Mouse (Mus musculus): ENCODE measurements around the gene Tcl1. TPM values are rescaled to one million over a fixed set of nuclear protein-coding genes. Genes with fewer than 3 reads are reported as not detected.
"Not testable (repeated sequence)": the region's sequence is repeated elsewhere in the genome, so short reads cannot be mapped to it uniquely, and the experiment has no call there.

The Tcl1 gene
- total and polyA plus RNA-seq, 2 experiments from 2014 or later: not detected

DNA sequence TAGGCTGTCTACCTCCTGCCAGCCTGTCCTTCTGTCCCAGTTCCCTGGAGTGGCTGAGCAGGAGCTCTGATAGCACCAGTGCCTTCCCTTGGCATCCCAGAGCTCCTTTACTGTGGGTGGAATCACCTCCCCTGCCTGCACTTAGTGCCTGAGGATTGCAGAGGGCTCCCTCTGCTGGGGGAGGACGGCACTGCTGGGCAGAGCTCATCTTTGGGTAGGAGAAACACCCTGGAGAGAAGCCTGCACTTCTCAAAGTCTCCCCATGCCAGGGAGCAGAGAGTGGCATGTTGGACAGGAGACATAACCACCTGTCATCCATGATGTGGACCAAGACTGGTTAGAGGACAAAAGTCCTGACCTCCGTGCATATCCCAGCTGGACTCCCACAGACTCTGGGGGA, 33.6 kb downstream of the Tcl1 start:
- not testable (repeated sequence) for H3K9me3 ChIP-seq (replicated peaks; ENCODE audit: control insufficient read depth, low read length); H3K27ac ChIP-seq (ENCODE audit: low read depth); H3K4me3 ChIP-seq (ENCODE audit: low read depth, low read length); H3K4me2 ChIP-seq (ENCODE audit: low read depth, low read length); ATAC-seq (ENCODE audit: insufficient read depth, low read depth); H3K4me1 ChIP-seq (ENCODE audit: control insufficient read depth, insufficient read depth); H3K9ac ChIP-seq (replicated peaks; ENCODE audit: low read depth, low read length); H3K27me3 ChIP-seq (ENCODE audit: control insufficient read depth, insufficient read depth, low read length); DNase-seq (ENCODE audit: low spot score); H3K36me3 ChIP-seq (replicated peaks; ENCODE audit: control insufficient read depth, insufficient read depth, low read length)
- WGBS: 31% methylated on average over 2 of the region's 2 CpGs
- peak; percentile 34 for TF ChIP-seq CTCF (IDR thresholded peaks at IDR 0.05; ENCODE audit: low read depth)

DNA sequence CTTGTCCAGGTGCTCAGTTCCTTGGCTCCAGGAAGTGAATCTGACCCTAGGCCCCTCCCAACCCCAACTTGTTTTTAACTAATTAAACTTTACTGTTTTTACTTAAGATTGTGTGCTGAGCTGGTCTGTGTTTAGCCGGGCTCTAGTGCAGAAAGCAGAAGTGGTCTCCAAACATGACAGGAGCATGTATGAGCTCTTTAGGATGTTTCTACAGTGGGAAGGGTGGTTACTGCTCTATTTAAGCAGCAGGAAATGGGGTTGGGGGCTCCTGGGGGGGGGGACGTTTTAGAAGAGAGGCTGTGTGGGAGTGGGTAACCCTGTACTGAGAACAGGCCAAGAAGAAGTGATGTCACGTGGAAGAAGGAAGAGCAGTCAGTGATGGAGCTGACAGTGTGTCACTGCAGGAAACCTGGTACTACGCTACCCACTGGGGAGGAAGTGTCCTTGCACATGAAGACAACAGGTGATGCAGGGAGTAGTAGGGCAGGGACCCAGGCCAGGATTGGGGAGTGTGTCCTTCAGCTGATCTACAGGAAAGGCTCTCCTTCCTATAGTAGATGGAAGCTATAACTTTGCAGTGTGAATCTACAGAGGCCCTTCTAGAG, 41.5 kb downstream of the Tcl1 start:
- H3K4me3 ChIP-seq (ENCODE audit: low read depth, low read length); H3K27me3 ChIP-seq (ENCODE audit: control insufficient read depth, insufficient read depth, low read length); H3K9ac ChIP-seq (replicated peaks; ENCODE audit: low read depth, low read length); ATAC-seq (ENCODE audit: insufficient read depth, low read depth); DNase-seq (ENCODE audit: low spot score); H3K4me1 ChIP-seq (ENCODE audit: control insufficient read depth, insufficient read depth); H3K36me3 ChIP-seq (replicated peaks; ENCODE audit: control insufficient read depth, insufficient read depth, low read length); H3K9me3 ChIP-seq (replicated peaks; ENCODE audit: control insufficient read depth, low read length); H3K27ac ChIP-seq (ENCODE audit: low read depth); H3K4me2 ChIP-seq (ENCODE audit: low read depth, low read length): not testable (repeated sequence)
- WGBS: 53% methylated on average over 4 of the region's 4 CpGs

DNA sequence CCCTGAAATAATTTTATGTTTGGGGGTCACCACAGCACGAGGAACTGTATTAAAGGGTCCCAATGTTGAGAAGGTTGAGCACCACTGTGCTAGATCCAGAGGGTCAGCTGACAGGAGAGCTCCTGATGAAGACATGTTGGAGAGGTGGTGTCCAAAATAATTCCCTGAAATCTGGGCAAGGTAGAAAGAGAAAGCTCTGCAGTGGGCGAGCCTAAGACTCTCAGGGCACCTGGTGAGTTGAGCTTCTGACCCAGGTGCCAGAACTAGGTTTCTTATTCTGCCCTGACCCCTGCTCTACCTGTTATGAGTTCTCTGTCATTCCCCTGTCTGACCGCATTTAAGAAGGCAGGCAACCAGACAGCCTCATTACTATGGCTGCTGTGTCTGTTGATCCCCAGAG, 46.5 kb downstream of the Tcl1 start, which contains the start of gene Tcl1b5:
Gene Tcl1b5, plus strand, starts transcription at position 301 of the 400 bp plus-strand sequence.
- 44% methylated on average over 3 of the region's 3 CpGs for WGBS

DNA sequence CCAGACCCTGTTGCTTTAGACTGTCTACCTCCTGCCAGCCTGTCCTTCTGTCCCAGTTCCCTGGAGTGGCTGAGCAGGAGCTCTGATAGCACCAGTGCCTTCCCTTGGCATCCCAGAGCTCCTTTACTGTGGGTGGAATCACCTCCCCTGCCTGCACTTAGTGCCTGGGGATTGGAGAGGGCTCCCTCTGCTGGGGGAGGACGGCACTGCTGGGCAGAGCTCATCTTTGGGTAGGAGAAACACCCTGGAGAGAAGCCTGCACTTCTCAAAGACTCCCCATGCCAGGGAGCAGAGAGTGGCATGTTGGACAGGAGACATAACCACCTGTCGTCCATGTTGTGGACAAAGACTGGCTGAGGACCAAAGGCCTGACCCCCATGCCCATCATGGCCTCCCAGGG, 48.3 kb downstream of the Tcl1 start:
- H3K27me3 ChIP-seq (ENCODE audit: control insufficient read depth, insufficient read depth, low read length); H3K27ac ChIP-seq (ENCODE audit: low read depth); H3K9ac ChIP-seq (replicated peaks; ENCODE audit: low read depth, low read length); H3K4me3 ChIP-seq (ENCODE audit: low read depth, low read length); H3K9me3 ChIP-seq (replicated peaks; ENCODE audit: control insufficient read depth, low read length); H3K4me2 ChIP-seq (ENCODE audit: low read depth, low read length); ATAC-seq (ENCODE audit: insufficient read depth, low read depth); H3K4me1 ChIP-seq (ENCODE audit: control insufficient read depth, insufficient read depth); DNase-seq (ENCODE audit: low spot score); H3K36me3 ChIP-seq (replicated peaks; ENCODE audit: control insufficient read depth, insufficient read depth, low read length): not testable (repeated sequence)
- WGBS: 25% methylated on average over 2 of the region's 2 CpGs

More for the DNA sequence above, 46.5 kb downstream of the Tcl1 start, which contains the start of gene Tcl1b5:
- H3K36me3 ChIP-seq (replicated peaks; ENCODE audit: control insufficient read depth, insufficient read depth, low read length); H3K27ac ChIP-seq (ENCODE audit: low read depth); H3K4me3 ChIP-seq (ENCODE audit: low read depth, low read length); H3K9me3 ChIP-seq (replicated peaks; ENCODE audit: control insufficient read depth, low read length); DNase-seq (ENCODE audit: low spot score); H3K4me2 ChIP-seq (ENCODE audit: low read depth, low read length); H3K9ac ChIP-seq (replicated peaks; ENCODE audit: low read depth, low read length); H3K4me1 ChIP-seq (ENCODE audit: control insufficient read depth, insufficient read depth); ATAC-seq (ENCODE audit: insufficient read depth, low read depth); H3K27me3 ChIP-seq (ENCODE audit: control insufficient read depth, insufficient read depth, low read length): not testable (repeated sequence)

DNA sequence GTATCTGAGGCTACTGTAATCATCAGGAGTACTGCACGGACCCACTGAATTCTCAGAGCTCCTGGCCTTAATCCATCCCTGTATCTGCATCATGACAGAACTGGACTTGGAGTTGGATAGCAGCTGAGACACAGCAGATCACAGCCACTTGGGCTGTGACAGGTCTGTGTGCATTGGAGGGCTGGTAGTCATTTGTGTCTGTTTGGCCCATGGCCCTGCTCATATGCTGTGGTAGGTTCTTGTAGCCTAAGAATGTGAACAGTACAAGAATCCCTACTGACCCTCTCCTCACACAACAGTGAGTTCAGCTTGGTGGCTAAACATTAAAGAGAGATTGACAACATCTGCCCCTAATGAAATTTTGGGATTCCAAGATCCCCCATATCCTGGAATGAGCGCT, 49.2 kb downstream of the Tcl1 start:
- H3K27ac ChIP-seq (ENCODE audit: low read depth): no peak overlapping the region
- no peak overlapping the region for H3K4me3 ChIP-seq (ENCODE audit: low read depth, low read length)
- no peak for TF ChIP-seq CTCF (IDR thresholded peaks at IDR 0.05; ENCODE audit: low read depth)
- no peak for TF ChIP-seq EP300 (IDR thresholded peaks at IDR 0.05; ENCODE audit: low read depth)
- H3K9me3 ChIP-seq (replicated peaks; ENCODE audit: control insufficient read depth, low read length): no peaks in the 10 kb centered on the region
- no peak for ATAC-seq (ENCODE audit: insufficient read depth, low read depth)
- H3K36me3 ChIP-seq (replicated peaks; ENCODE audit: control insufficient read depth, insufficient read depth, low read length): no peaks in the 10 kb centered on the region
- no peaks in the 10 kb centered on the region for H3K4me1 ChIP-seq (ENCODE audit: control insufficient read depth, insufficient read depth)
- 57% methylated on average over 2 of the region's 2 CpGs for WGBS
- no peak for DNase-seq (ENCODE audit: low spot score)
- no peak overlapping the region for H3K9ac ChIP-seq (replicated peaks; ENCODE audit: low read depth, low read length)
- no peak overlapping the region for H3K4me2 ChIP-seq (ENCODE audit: low read depth, low read length)
- H3K27me3 ChIP-seq (ENCODE audit: control insufficient read depth, insufficient read depth, low read length): no peaks in the 10 kb centered on the region

Other genes with a start within 250 kb of the Tcl1 start
- 5.0 TPM in 2 replicates for gene Syne3, start 213.0 kb downstream of the Tcl1 start, total RNA-seq (2014; rRNA removed; ENCODE audit: low replicate concordance)
- 1.8 TPM in 2 replicates for gene Syne3, start 213.0 kb downstream of the Tcl1 start, polyA plus RNA-seq (2015; fragmentation: Nextera tagmentation; extraction: Ambion mirVana)
- 44.7 and 87.7 TPM in 2 replicates for gene Glrx5, start 190.1 kb downstream of the Tcl1 start, total RNA-seq (2014; rRNA removed; ENCODE audit: low replicate concordance)
- 210 and 217 TPM in 2 replicates for gene Glrx5, start 190.1 kb downstream of the Tcl1 start, polyA plus RNA-seq (2015; fragmentation: Nextera tagmentation; extraction: Ambion mirVana)
- gene Tcl1b2, start 76.8 kb downstream of the Tcl1 start, total RNA-seq (2014; rRNA removed; ENCODE audit: low replicate concordance): not detected in 2 replicates
- gene Tcl1b2, start 76.8 kb downstream of the Tcl1 start, polyA plus RNA-seq (2015; fragmentation: Nextera tagmentation; extraction: Ambion mirVana): not detected in 2 replicates
- gene Tcl1b1, start 63.1 kb downstream of the Tcl1 start, total RNA-seq (2014; rRNA removed; ENCODE audit: low replicate concordance): not detected in 2 replicates
- not detected in 2 replicates for gene Tcl1b1, start 63.1 kb downstream of the Tcl1 start, polyA plus RNA-seq (2015; fragmentation: Nextera tagmentation; extraction: Ambion mirVana)
- gene Tcl1b5, start 46.4 kb downstream of the Tcl1 start, total RNA-seq (2014; rRNA removed; ENCODE audit: low replicate concordance): not detected in 2 replicates
- not detected in 2 replicates for gene Tcl1b5, start 46.4 kb downstream of the Tcl1 start, polyA plus RNA-seq (2015; fragmentation: Nextera tagmentation; extraction: Ambion mirVana)
- gene Tcl1b3, start 31.8 kb downstream of the Tcl1 start, total RNA-seq (2014; rRNA removed; ENCODE audit: low replicate concordance): not detected in 2 replicates
- not detected in 2 replicates for gene Tcl1b3, start 31.8 kb downstream of the Tcl1 start, polyA plus RNA-seq (2015; fragmentation: Nextera tagmentation; extraction: Ambion mirVana)
- not detected in 2 replicates for gene Tcl1b4, start 20.8 kb downstream of the Tcl1 start, total RNA-seq (2014; rRNA removed; ENCODE audit: low replicate concordance)
- not detected in 2 replicates for gene Tcl1b4, start 20.8 kb downstream of the Tcl1 start, polyA plus RNA-seq (2015; fragmentation: Nextera tagmentation; extraction: Ambion mirVana)
- gene Tunar, start 111.1 kb upstream of the Tcl1 start, total RNA-seq (2014; rRNA removed; ENCODE audit: low replicate concordance): not detected in 2 replicates
- not detected in 2 replicates for gene Tunar, start 111.1 kb upstream of the Tcl1 start, polyA plus RNA-seq (2015; fragmentation: Nextera tagmentation; extraction: Ambion mirVana)
- 0.34 and 2.6 TPM in 2 replicates for gene D430019H16Rik, start 231.1 kb upstream of the Tcl1 start, total RNA-seq (2014; rRNA removed; ENCODE audit: low replicate concordance)
- 0.07 and 0.08 TPM in 2 replicates for gene D430019H16Rik, start 231.1 kb upstream of the Tcl1 start, polyA plus RNA-seq (2015; fragmentation: Nextera tagmentation; extraction: Ambion mirVana)

Measured in heart, postnatal 0 days (tissue).